In genomic region chr2:162943931-162944330, GRCm38 (mm10) we compare ENCODE assay signal across 8 mouse cellular contexts. TPM values are rescaled to one million over a fixed set of nuclear protein-coding genes. Genes with fewer than 3 reads are reported as not detected.
DNase-seq lines count a peak whose midpoint lies in the region; ATAC-seq and TF ChIP-seq lines count a peak whose summit lies in the region.

No protein-coding gene starts in this region.

- no peaks in the 10 kb centered on the region for H3K9me3 ChIP-seq in heart, embryonic 10.5 days
- no peaks in the 10 kb centered on the region for H3K9me3 ChIP-seq in limb, embryonic 15.5 days
- H3K9me3 ChIP-seq in stomach, postnatal 0 days (ENCODE audit: control insufficient read depth, low read length), result no peaks in the 10 kb centered on the region

- H3K4me2 ChIP-seq in limb, embryonic 15.5 days, result peak overlapping the region; percentile 99
- peak overlapping the region; percentile 99 for H3K4me2 ChIP-seq in stomach, postnatal 0 days (replicated peaks; ENCODE audit: low read depth)

- H3K36me3 ChIP-seq in heart, embryonic 10.5 days, result peaks cover 17% of the 10 kb centered on the region
- no peaks in the 10 kb centered on the region for H3K36me3 ChIP-seq in testis, adult 2 months (ENCODE audit: control insufficient read depth, insufficient read depth, low read length)
- H3K36me3 ChIP-seq in limb, embryonic 15.5 days, result peaks cover 15% of the 10 kb centered on the region
- H3K36me3 ChIP-seq in stomach, postnatal 0 days (ENCODE audit: control insufficient read depth, insufficient read depth, low read length), result peaks cover 4% of the 10 kb centered on the region; the same call in 1 of the 2 replicates

- H3K4me3 ChIP-seq in heart, embryonic 10.5 days, result peak overlapping the region; percentile 78
- H3K4me3 ChIP-seq in testis, adult 2 months (ENCODE audit: control insufficient read depth, low read depth, low read length), result peak overlapping the region; percentile 57
- H3K4me3 ChIP-seq in limb, embryonic 15.5 days, result peak overlapping the region; percentile 56
- peak overlapping the region; percentile 52; the same call in 1 of the 2 replicates for H3K4me3 ChIP-seq in stomach, postnatal 0 days (ENCODE audit: low read depth, low read length)

- ATAC-seq in limb, embryonic 15.5 days (ENCODE audit: insufficient number of reproducible peaks, low FRiP score, low TSS enrichment, low read depth), result no peak
- ATAC-seq in stomach, postnatal 0 days (ENCODE audit: low FRiP score, low TSS enrichment), result no peak

- 6% methylated on average over 11 of the region's 11 CpGs for WGBS in heart, embryonic 10.5 days
- 7% methylated on average over 11 of the region's 11 CpGs for WGBS in limb, embryonic 15.5 days
- WGBS in stomach, postnatal 0 days, result 6% methylated on average over 11 of the region's 11 CpGs

- H3K9ac ChIP-seq in limb, embryonic 15.5 days, result no peak overlapping the region
- H3K9ac ChIP-seq in stomach, postnatal 0 days (ENCODE audit: low read length), result no peak overlapping the region

- TF ChIP-seq POLR2A in testis, adult 2 months (IDR thresholded peaks at IDR 0.05; ENCODE audit: control insufficient read depth, low read depth, low read length), result no peak

- DNase-seq in heart, embryonic 10.5 days (ENCODE audit: low spot score), result no peak
- DNase-seq in heart, adult 9 months (ENCODE audit: low spot score in 2 of 2), result no peak
- no peak for DNase-seq in testis, postnatal 10 days (ENCODE audit: low spot score)
- DNase-seq in stomach, postnatal 0 days (ENCODE audit: low spot score), result no peak
- DNase-seq in cerebellum, postnatal 14 days, result no peak
- no peak for DNase-seq in thymus, postnatal 0 days (ENCODE audit: low spot score)

- TF ChIP-seq EP300 in stomach, postnatal 0 days (optimal IDR thresholded peaks at IDR 0.05), result no peak

- H3K27ac ChIP-seq in heart, embryonic 10.5 days, result no peak overlapping the region
- no peak overlapping the region for H3K27ac ChIP-seq in testis, adult 2 months (ENCODE audit: control insufficient read depth, insufficient read depth, low read depth, low read length)
- no peak overlapping the region for H3K27ac ChIP-seq in limb, embryonic 15.5 days
- H3K27ac ChIP-seq in stomach, postnatal 0 days (replicated peaks), result no peak overlapping the region

- TF ChIP-seq CTCF in testis, adult 2 months (IDR thresholded peaks at IDR 0.05; ENCODE audit: control insufficient read depth, insufficient read depth, insufficient replicate concordance, low read depth, low read length), result no peak
- TF ChIP-seq CTCF in stomach, postnatal 0 days (IDR thresholded peaks at IDR 0.05; ENCODE audit: low read depth), result no peak

- peaks cover 35% of the 10 kb centered on the region for H3K27me3 ChIP-seq in heart, embryonic 10.5 days (ENCODE audit: insufficient read depth, poor library complexity, severe bottlenecking)
- no peaks in the 10 kb centered on the region for H3K27me3 ChIP-seq in testis, adult 2 months (ENCODE audit: control insufficient read depth, insufficient read depth, low read length)
- 0 out of 2 replicates have a peak, but pooled peaks cover 8% of the 10 kb centered on the region for H3K27me3 ChIP-seq in limb, embryonic 15.5 days
- no peaks in the 10 kb centered on the region for H3K27me3 ChIP-seq in stomach, postnatal 0 days (ENCODE audit: control insufficient read depth, insufficient read depth, low read length)

- peaks cover 15% of the 10 kb centered on the region for H3K4me1 ChIP-seq in heart, embryonic 10.5 days
- H3K4me1 ChIP-seq in testis, adult 2 months (ENCODE audit: control insufficient read depth, insufficient read depth, low read length), result peaks cover 29% of the 10 kb centered on the region
- H3K4me1 ChIP-seq in limb, embryonic 15.5 days, result peaks cover 22% of the 10 kb centered on the region
- H3K4me1 ChIP-seq in stomach, postnatal 0 days (replicated peaks; ENCODE audit: control insufficient read depth, insufficient read depth), result peaks cover 6% of the 10 kb centered on the region; the same call in 1 of the 2 replicates

RNA-seq across cellular contexts. Expression of gene L3mbtl1, which starts 0.7 kb away (rescaled TPM):
- polyA plus RNA-seq in heart, embryonic 10.5 days (2016; fragmentation: Nextera tagmentation; extraction: Ambion mirVana), result 0.07 and 0.15 TPM in 2 replicates
- 3.1 and 4.1 TPM in 2 replicates for polyA plus RNA-seq in testis, adult 2 months (2012; rRNA removed)
- 0.12 and 0.22 TPM in 2 replicates for polyA plus RNA-seq in limb, embryonic 15.5 days (2015; fragmentation: Nextera tagmentation; extraction: Ambion mirVana)
- polyA plus RNA-seq in stomach, postnatal 0 days (2015; fragmentation: Nextera tagmentation; extraction: Ambion mirVana), result 0.02 and 0.24 TPM in 2 replicates
- 0.05 TPM in 1 of 2 replicates, not detected in the other for polyA plus RNA-seq in thymus, postnatal 0 days (2015; fragmentation: Nextera tagmentation; extraction: Ambion mirVana)

RNA-seq across cellular contexts. Expression of gene Srsf6, which starts 12.6 kb away (rescaled TPM):
- 179 and 208 TPM in 2 replicates for polyA plus RNA-seq in heart, embryonic 10.5 days (2016; fragmentation: Nextera tagmentation; extraction: Ambion mirVana)
- polyA plus RNA-seq in testis, adult 2 months (2012; rRNA removed), result 65.4 and 73.5 TPM in 2 replicates
- 179 and 186 TPM in 2 replicates for polyA plus RNA-seq in limb, embryonic 15.5 days (2015; fragmentation: Nextera tagmentation; extraction: Ambion mirVana)
- polyA plus RNA-seq in stomach, postnatal 0 days (2015; fragmentation: Nextera tagmentation; extraction: Ambion mirVana), result 64.8 and 67.5 TPM in 2 replicates
- polyA plus RNA-seq in thymus, postnatal 0 days (2015; fragmentation: Nextera tagmentation; extraction: Ambion mirVana), result 203 and 212 TPM in 2 replicates

RNA-seq across cellular contexts. Expression of gene Sgk2, which starts 43.2 kb away (rescaled TPM):
- polyA plus RNA-seq in heart, embryonic 10.5 days (2016; fragmentation: Nextera tagmentation; extraction: Ambion mirVana), result 0.28 TPM in 1 of 2 replicates, not detected in the other
- 0.26 and 0.58 TPM in 2 replicates for polyA plus RNA-seq in testis, adult 2 months (2012; rRNA removed)
- polyA plus RNA-seq in limb, embryonic 15.5 days (2015; fragmentation: Nextera tagmentation; extraction: Ambion mirVana), result 0.05 TPM in 1 of 2 replicates, not detected in the other
- 2.6 and 3.3 TPM in 2 replicates for polyA plus RNA-seq in stomach, postnatal 0 days (2015; fragmentation: Nextera tagmentation; extraction: Ambion mirVana)
- polyA plus RNA-seq in thymus, postnatal 0 days (2015; fragmentation: Nextera tagmentation; extraction: Ambion mirVana), result 0.10 and 0.22 TPM in 2 replicates
